Mouse (Mus musculus) C2C12 (cell line): Measurements from ENCODE around the gene Gm35549.

Experiments
- CEBPB ChIP-seq: IDR thresholded peaks from one replicate; pipeline ENCODE4 v1.6.1; 2011; ENCODE audit warnings: low read depth, mild to moderate bottlenecking, control low read depth, moderate library complexity
- CTCF ChIP-seq: IDR thresholded peaks from one replicate; pipeline ENCODE4 v1.5.1; 2011; ENCODE audit not compliant: control insufficient read depth, insufficient read depth, insufficient read length
- MAX ChIP-seq: IDR thresholded peaks from one replicate; pipeline ENCODE4 v1.6.1; 2011; ENCODE audit warnings: mild to moderate bottlenecking, control low read depth
- MYOD1 ChIP-seq: IDR thresholded peaks from one replicate; pipeline ENCODE4 v1.6.1; 2011; ENCODE audit warnings: low read depth; ENCODE audit not compliant: control insufficient read depth, insufficient read length
- MYOG ChIP-seq: IDR thresholded peaks from one replicate; pipeline ENCODE4 v1.6.1; 2011; ENCODE audit not compliant: control insufficient read depth, insufficient read length; ENCODE audit errors: extremely low read depth
- USF1 ChIP-seq: IDR thresholded peaks from one replicate; pipeline ENCODE4 v1.6.1; 2011; ENCODE audit warnings: low read depth, mild to moderate bottlenecking, control low read depth, moderate library complexity

- TF ChIP-seq CTCF (no peak), CEBPB (no peak), MYOD1 (no peak), USF1 (no peak), MAX (no peak), MYOG (no peak)
Observed at GRCm38 (mm10) chr9:122845621-122846020, 1.8 kb upstream of the Gm35549 start.
